Mouse (Mus musculus): ENCODE results near the gene Mast4. TPM values are rescaled to one million over a fixed set of nuclear protein-coding genes. Genes with fewer than 3 reads are reported as not detected.

Gene Mast4
- polyA plus RNA-seq, 1 experiment from 2014 or later: 18.9 TPM

DNA sequence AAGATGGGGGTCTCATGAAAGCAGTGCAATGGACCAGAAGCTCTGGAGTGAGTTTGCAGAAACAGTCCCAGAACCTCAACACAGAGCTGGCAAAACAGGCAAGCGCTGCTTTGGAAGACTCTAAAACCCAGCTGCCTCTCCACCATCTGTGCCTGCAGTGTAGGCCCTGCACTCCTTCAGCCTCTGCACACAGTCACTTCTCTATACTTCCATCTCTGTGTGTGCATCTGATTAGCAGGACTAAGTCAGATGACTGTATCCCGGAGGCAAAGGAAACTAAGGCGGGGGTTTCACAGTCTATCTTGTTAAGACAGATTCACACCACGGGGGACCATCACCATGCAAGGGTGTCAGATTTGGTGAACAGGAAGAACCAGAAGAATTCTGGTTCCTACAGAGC is 6.7 kb upstream of the Mast4 start:
- H3K4me2 ChIP-seq (ENCODE audit: low read depth, severe bottlenecking): no peak overlapping the region
- no peak overlapping the region for H3K27ac ChIP-seq (replicated peaks; ENCODE audit: low read depth, low read length)
- no peak for ATAC-seq (ENCODE audit: insufficient number of reproducible peaks, low FRiP score, low TSS enrichment, low read depth)
- no peak overlapping the region for H3K9ac ChIP-seq (ENCODE audit: low read length)
- no peaks in the 10 kb centered on the region for H3K9me3 ChIP-seq (ENCODE audit: control insufficient read depth, low read length)
- WGBS: 84% methylated on average over 4 of the region's 4 CpGs
- H3K27me3 ChIP-seq (ENCODE audit: control insufficient read depth, insufficient read depth, low read length): peaks cover 2% of the 10 kb centered on the region
- no peak overlapping the region for H3K4me3 ChIP-seq (ENCODE audit: low read depth, low read length)
- no peaks in the 10 kb centered on the region for H3K4me1 ChIP-seq (ENCODE audit: control insufficient read depth, insufficient read depth, low read length)
- no peak for DNase-seq (ENCODE audit: low spot score)
- H3K36me3 ChIP-seq (ENCODE audit: control insufficient read depth, insufficient read depth, low read length): no peaks in the 10 kb centered on the region

GRCm38 (mm10) chr13:103338616-103339015 is 4.3 kb upstream of the Mast4 start:
- H3K27ac ChIP-seq (replicated peaks; ENCODE audit: low read depth, low read length): no peak overlapping the region
- 88% methylated on average over 2 of the region's 2 CpGs for WGBS
- H3K4me3 ChIP-seq (ENCODE audit: low read depth, low read length): no peak overlapping the region
- peaks cover 22% of the 10 kb centered on the region for H3K27me3 ChIP-seq (ENCODE audit: control insufficient read depth, insufficient read depth, low read length)
- ATAC-seq (ENCODE audit: insufficient number of reproducible peaks, low FRiP score, low TSS enrichment, low read depth): no peak
- peaks cover 9% of the 10 kb centered on the region for H3K4me1 ChIP-seq (ENCODE audit: control insufficient read depth, insufficient read depth, low read length)
- no peaks in the 10 kb centered on the region for H3K9me3 ChIP-seq (ENCODE audit: control insufficient read depth, low read length)
- DNase-seq (ENCODE audit: low spot score): no peak
- no peaks in the 10 kb centered on the region for H3K36me3 ChIP-seq (ENCODE audit: control insufficient read depth, insufficient read depth, low read length)
- H3K9ac ChIP-seq (ENCODE audit: low read length): no peak overlapping the region
- H3K4me2 ChIP-seq (ENCODE audit: low read depth, severe bottlenecking): no peak overlapping the region

DNA sequence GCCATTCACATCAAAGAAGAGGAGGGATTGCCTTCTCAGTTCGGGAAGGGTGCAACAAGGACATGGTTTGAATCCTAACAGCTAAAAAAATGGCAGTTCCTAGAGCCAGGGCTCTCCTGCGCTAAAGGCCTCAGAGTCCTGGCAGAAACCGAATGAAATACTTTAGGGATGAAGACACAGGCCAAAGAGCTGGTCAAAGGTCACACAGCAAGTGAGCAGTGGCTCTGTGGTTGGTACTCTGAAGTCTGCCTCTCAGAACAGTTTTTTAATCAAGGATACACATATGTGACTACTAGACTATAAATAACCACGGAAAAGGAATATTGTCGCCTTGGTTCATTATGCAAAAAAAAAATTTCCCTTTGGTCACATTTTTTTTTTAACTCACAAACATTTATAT is 1.9 kb upstream of the Mast4 start:
- no peak overlapping the region for H3K4me2 ChIP-seq (ENCODE audit: low read depth, severe bottlenecking)
- no peaks in the 10 kb centered on the region for H3K9me3 ChIP-seq (ENCODE audit: control insufficient read depth, low read length)
- H3K4me1 ChIP-seq (ENCODE audit: control insufficient read depth, insufficient read depth, low read length): peaks cover 11% of the 10 kb centered on the region
- H3K9ac ChIP-seq (ENCODE audit: low read length): no peak overlapping the region
- no peak overlapping the region for H3K27ac ChIP-seq (replicated peaks; ENCODE audit: low read depth, low read length)
- H3K27me3 ChIP-seq (ENCODE audit: control insufficient read depth, insufficient read depth, low read length): peaks cover 43% of the 10 kb centered on the region
- ATAC-seq (ENCODE audit: insufficient number of reproducible peaks, low FRiP score, low TSS enrichment, low read depth): no peak
- WGBS: 24% methylated on average over 5 of the region's 5 CpGs
- H3K4me3 ChIP-seq (ENCODE audit: low read depth, low read length): no peak overlapping the region
- no peak for DNase-seq (ENCODE audit: low spot score)
- H3K36me3 ChIP-seq (ENCODE audit: control insufficient read depth, insufficient read depth, low read length): no peaks in the 10 kb centered on the region

GRCm38 (mm10) chr13:103334723-103335458 is 594 bp upstream of the Mast4 start:
- H3K9ac ChIP-seq (ENCODE audit: low read length): peak overlapping the region; percentile 38; the same call in 1 of the 2 replicates
- DNase-seq (ENCODE audit: low spot score) (peak; percentile 57), ATAC-seq (ENCODE audit: insufficient number of reproducible peaks, low FRiP score, low TSS enrichment, low read depth) (peak; percentile 15; the same call in 1 of the 2 replicates)
- H3K36me3 ChIP-seq (ENCODE audit: control insufficient read depth, insufficient read depth, low read length): no peaks in the 10 kb centered on the region
- WGBS: 1% methylated on average over 32 of the region's 32 CpGs
- no peaks in the 10 kb centered on the region for H3K9me3 ChIP-seq (ENCODE audit: control insufficient read depth, low read length)
- peak overlapping the region; percentile 64 for H3K4me3 ChIP-seq (ENCODE audit: low read depth, low read length)
- H3K4me2 ChIP-seq (ENCODE audit: low read depth, severe bottlenecking): peak overlapping the region; percentile 78
- H3K4me1 ChIP-seq (ENCODE audit: control insufficient read depth, insufficient read depth, low read length): peaks cover 11% of the 10 kb centered on the region
- H3K27me3 ChIP-seq (ENCODE audit: control insufficient read depth, insufficient read depth, low read length): peaks cover 43% of the 10 kb centered on the region
- no peak overlapping the region for H3K27ac ChIP-seq (replicated peaks; ENCODE audit: low read depth, low read length)

- H3K4me1 ChIP-seq (ENCODE audit: control insufficient read depth, insufficient read depth, low read length): peaks cover 11% of the 10 kb centered on the region
- no peaks in the 10 kb centered on the region for H3K9me3 ChIP-seq (ENCODE audit: control insufficient read depth, low read length)
- H3K9ac ChIP-seq (ENCODE audit: low read length): peak overlapping the region; percentile 38
- H3K36me3 ChIP-seq (ENCODE audit: control insufficient read depth, insufficient read depth, low read length): no peaks in the 10 kb centered on the region
- H3K4me2 ChIP-seq (ENCODE audit: low read depth, severe bottlenecking): peak overlapping the region; percentile 78
- WGBS: under 1% methylated on average over 55 of the region's 74 CpGs
- peak overlapping the region; percentile 64 for H3K4me3 ChIP-seq (ENCODE audit: low read depth, low read length)
- peak; percentile 40 for ATAC-seq (ENCODE audit: insufficient number of reproducible peaks, low FRiP score, low TSS enrichment, low read depth)
- H3K27ac ChIP-seq (replicated peaks; ENCODE audit: low read depth, low read length): no peak overlapping the region
- peak; percentile 67 for DNase-seq (ENCODE audit: low spot score)
- peaks cover 43% of the 10 kb centered on the region for H3K27me3 ChIP-seq (ENCODE audit: control insufficient read depth, insufficient read depth, low read length)
Observed at GRCm38 (mm10) chr13:103333601-103334391, 501 bp downstream of the Mast4 start.

GRCm38 (mm10) chr13:103333153-103333552 is 1.1 kb downstream of the Mast4 start:
- Histone ChIP-seq H3K27me3 (ENCODE audit: control insufficient read depth, insufficient read depth, low read length) (peaks cover 43% of the 10 kb centered on the region), H3K9me3 (ENCODE audit: control insufficient read depth, low read length) (no peaks in the 10 kb centered on the region), H3K36me3 (ENCODE audit: control insufficient read depth, insufficient read depth, low read length) (no peaks in the 10 kb centered on the region), H3K4me1 (ENCODE audit: control insufficient read depth, insufficient read depth, low read length) (peaks cover 11% of the 10 kb centered on the region), H3K27ac (replicated peaks; ENCODE audit: low read depth, low read length) (no peak overlapping the region), H3K4me3 (ENCODE audit: low read depth, low read length) (peak overlapping the region; percentile 64), H3K4me2 (ENCODE audit: low read depth, severe bottlenecking) (peak overlapping the region; percentile 78; the same call in 1 of the 2 replicates), H3K9ac (ENCODE audit: low read length) (no peak overlapping the region)
- DNase-seq (ENCODE audit: low spot score) (no peak), ATAC-seq (ENCODE audit: insufficient number of reproducible peaks, low FRiP score, low TSS enrichment, low read depth) (no peak)
- WGBS: 2% methylated on average over 17 of the region's 17 CpGs

DNA sequence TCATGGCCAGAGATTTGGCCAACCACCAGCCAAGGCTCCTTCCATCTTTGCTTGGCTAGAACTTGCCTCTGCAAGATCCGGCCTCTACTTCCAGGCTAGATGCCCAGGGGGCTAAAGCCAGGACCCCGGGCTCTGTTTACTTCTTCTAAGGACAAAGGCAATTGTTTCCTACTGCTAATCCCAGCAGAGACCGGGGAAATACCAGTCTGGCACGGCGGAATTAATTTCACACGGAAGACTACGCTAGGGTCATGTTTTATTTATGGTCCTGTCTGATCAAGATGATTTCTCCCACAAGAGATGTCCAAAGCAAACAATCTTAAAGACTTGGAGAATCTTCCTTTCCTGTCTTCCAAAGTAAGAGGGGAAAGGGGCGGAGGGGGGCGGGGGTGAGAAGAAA is 1.6 kb downstream of the Mast4 start:
- ATAC-seq (ENCODE audit: insufficient number of reproducible peaks, low FRiP score, low TSS enrichment, low read depth): no peak
- Histone ChIP-seq H3K9ac (ENCODE audit: low read length) (no peak overlapping the region), H3K27me3 (ENCODE audit: control insufficient read depth, insufficient read depth, low read length) (peaks cover 43% of the 10 kb centered on the region), H3K4me2 (ENCODE audit: low read depth, severe bottlenecking) (no peak overlapping the region), H3K27ac (replicated peaks; ENCODE audit: low read depth, low read length) (no peak overlapping the region), H3K9me3 (ENCODE audit: control insufficient read depth, low read length) (no peaks in the 10 kb centered on the region), H3K4me1 (ENCODE audit: control insufficient read depth, insufficient read depth, low read length) (peaks cover 11% of the 10 kb centered on the region), H3K4me3 (ENCODE audit: low read depth, low read length) (no peak overlapping the region), H3K36me3 (ENCODE audit: control insufficient read depth, insufficient read depth, low read length) (no peaks in the 10 kb centered on the region)
- WGBS: 10% methylated on average over 9 of the region's 9 CpGs
- DNase-seq (ENCODE audit: low spot score): no peak

GRCm38 (mm10) chr13:103331096-103331495 is 3.2 kb downstream of the Mast4 start:
- peaks cover 11% of the 10 kb centered on the region for H3K4me1 ChIP-seq (ENCODE audit: control insufficient read depth, insufficient read depth, low read length)
- no peak overlapping the region for H3K27ac ChIP-seq (replicated peaks; ENCODE audit: low read depth, low read length)
- DNase-seq (ENCODE audit: low spot score) (no peak), ATAC-seq (ENCODE audit: insufficient number of reproducible peaks, low FRiP score, low TSS enrichment, low read depth) (no peak)
- H3K27me3 ChIP-seq (ENCODE audit: control insufficient read depth, insufficient read depth, low read length): peaks cover 42% of the 10 kb centered on the region
- H3K4me3 ChIP-seq (ENCODE audit: low read depth, low read length): no peak overlapping the region
- no peaks in the 10 kb centered on the region for H3K36me3 ChIP-seq (ENCODE audit: control insufficient read depth, insufficient read depth, low read length)
- H3K4me2 ChIP-seq (ENCODE audit: low read depth, severe bottlenecking): no peak overlapping the region
- H3K9me3 ChIP-seq (ENCODE audit: control insufficient read depth, low read length): no peaks in the 10 kb centered on the region
- WGBS: 54% methylated on average over 7 of the region's 7 CpGs
- H3K9ac ChIP-seq (ENCODE audit: low read length): no peak overlapping the region
